Mouse (Mus musculus): ENCODE data around the gene Ankrd17. TPM values are rescaled to one million over a fixed set of nuclear protein-coding genes. Genes with fewer than 3 reads are reported as not detected.

The Ankrd17 gene
- polyA plus RNA-seq (2012; rRNA removed): 14.8 and 15.6 TPM in 2 replicates

DNA sequence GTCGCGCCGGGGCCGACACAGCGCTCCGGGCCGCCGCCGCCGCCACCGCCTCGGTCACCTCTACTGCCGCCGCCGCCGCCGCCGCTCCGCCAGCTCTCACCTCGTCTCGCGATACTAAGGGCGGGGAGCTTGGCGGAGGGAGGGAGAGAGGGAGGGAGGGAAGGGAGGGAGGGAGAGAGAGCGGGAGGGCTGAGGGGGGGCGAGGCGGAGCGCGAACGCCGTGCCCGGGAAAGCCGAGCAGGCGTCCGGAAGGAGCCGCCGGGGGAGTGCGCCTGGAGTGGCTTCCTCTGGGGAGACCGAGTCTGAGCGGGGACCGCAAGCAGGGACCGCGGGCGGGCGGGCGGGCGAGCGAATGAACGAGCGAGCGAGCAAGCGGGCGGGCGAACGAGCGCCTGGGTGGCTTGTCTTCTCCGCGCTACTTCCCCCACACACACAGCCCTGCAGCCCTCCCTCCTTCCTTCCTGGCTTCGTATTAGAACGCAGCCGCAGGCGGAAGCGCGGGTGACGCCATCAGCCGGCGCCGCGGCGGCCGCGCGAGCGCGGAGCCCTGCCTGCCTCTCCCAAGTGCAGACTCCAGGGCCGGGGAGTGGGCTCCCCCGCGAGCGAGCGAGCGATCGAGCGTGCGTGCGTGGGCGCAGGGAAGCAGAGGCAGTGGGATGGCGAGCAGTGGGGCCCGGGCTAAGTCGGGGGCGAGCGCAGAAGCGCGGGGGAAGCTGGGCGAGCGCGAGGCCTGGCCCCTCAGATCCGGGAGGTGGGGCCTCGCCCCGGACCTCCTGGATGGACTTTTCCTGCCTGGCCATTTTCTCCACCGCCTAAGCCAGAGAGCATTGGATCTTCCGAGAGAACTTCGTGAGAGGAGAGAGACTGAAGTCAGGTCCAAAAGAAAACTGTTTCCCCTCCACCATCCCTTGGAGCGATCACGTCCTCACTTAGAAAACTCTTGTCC is at the start of gene Ankrd17:
Ankrd17 (minus strand) TSS at position 457 of the 946 bp plus-strand sequence.

DNA sequence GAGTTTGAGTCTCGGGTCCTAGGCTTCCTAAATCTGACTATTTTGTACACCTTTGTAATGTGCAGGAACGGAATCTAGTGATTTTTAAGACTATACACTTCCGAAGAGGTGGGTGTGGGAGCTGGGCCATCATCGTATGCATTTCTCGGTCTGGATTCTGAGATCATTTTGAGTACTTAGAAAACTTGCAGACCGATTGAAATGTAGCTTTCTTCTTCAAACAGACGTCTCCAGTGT is 608 bp upstream of the Ankrd17 start, which contains the start of gene Gm9958:
Gm9958 (plus strand) TSS at position 138 of the 237 bp plus-strand sequence.

DNA sequence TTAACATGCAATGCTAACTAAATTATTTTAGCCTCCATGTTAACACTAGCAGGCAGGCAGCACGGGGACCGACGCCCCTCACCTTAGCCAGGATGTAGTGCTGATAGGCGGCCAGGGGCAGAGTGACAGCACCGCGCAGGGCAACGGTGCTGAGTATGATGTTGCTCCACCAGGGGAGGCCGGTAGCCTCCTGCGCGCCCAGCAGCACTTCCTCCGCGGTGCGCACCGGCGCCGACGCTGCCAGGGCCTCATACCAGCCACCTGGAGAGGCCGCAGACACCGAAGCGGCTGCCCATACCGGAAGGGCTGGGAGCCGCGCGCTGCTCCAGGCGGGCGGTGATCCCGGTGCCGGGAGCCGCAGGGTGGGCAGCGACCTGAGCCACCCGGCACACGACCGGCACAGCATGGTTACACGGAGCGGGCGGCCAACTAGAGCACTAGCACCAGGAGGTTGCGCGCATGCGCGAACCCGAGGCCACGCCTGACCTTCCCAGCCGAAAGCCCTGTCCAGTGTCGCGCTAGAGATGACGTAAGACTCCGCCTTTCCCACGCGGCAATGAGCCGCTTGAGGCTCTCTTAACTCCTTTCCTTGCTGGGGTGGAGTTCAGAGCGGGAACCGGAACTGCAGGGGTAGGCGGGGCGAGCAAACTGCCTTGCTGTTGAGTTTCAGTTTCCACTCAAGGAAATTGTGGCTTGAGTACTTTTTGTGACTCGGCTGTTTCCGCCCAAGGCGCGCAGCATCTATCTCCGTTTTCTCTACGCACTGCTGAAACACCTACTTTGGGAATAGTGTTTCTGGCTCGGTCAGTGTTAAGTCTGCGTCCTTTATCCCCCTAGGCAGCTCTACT is 142.6 kb downstream of the Ankrd17 start, which contains the start of gene Cox18:
Cox18 (minus strand) TSS at position 468 of the 848 bp plus-strand sequence.

Other genes starting within 250 kb of the Ankrd17 start
- gene Cox18, start 142.6 kb downstream of the Ankrd17 start, polyA plus RNA-seq (2012; rRNA removed): 5.7 and 7.6 TPM in 2 replicates
- 1.2 and 1.3 TPM in 2 replicates for gene Gm9958, start 627 bp upstream of the Ankrd17 start, polyA plus RNA-seq (2012; rRNA removed)
- gene Alb, start 94.3 kb upstream of the Ankrd17 start, polyA plus RNA-seq (2012; rRNA removed): 9,664 and 11,295 TPM in 2 replicates
- gene Afp, start 124.2 kb upstream of the Ankrd17 start, polyA plus RNA-seq (2012; rRNA removed): 8,335 and 9,985 TPM in 2 replicates
- 12.4 and 12.6 TPM in 2 replicates for gene Afm, start 152.4 kb upstream of the Ankrd17 start, polyA plus RNA-seq (2012; rRNA removed)
- 0.59 and 0.81 TPM in 2 replicates for gene 5830473C10Rik, start 194.5 kb upstream of the Ankrd17 start, polyA plus RNA-seq (2012; rRNA removed)